Mouse (Mus musculus): ENCODE measurements around the gene Obscn. TPM values are rescaled to one million over a fixed set of nuclear protein-coding genes. Genes with fewer than 3 reads are reported as not detected.

Gene Obscn
- total and polyA plus RNA-seq, 2 experiments from 2014 or later: 0.38 to 2.1 TPM

DNA sequence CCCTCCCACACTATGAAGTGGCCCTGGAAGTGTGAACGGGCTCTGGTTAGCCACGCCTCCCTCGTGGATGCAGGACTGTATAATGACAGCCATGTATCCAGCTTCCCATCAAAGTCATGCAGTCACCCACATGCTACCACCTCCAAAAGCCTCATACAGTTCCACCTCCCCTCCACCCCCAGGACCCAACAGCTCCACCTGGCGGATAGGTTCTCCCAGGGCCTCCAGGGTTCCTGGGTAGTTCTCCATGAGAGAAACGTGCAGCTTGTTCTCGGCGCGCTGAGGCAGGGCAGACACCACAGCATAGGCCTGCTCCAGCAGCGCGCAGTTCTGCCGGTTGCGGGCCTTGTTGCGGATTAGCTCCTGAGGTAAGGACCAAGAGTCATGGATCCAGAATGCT lies 107.2 kb downstream of the Obscn start:
- H3K4me3 ChIP-seq (ENCODE audit: low read depth, low read length): no peak overlapping the region
- H3K9ac ChIP-seq (replicated peaks; ENCODE audit: low read length, poor library complexity, severe bottlenecking): no peak overlapping the region
- TF ChIP-seq CTCF (IDR thresholded peaks at IDR 0.05): no peak
- no peaks in the 10 kb centered on the region for H3K36me3 ChIP-seq (ENCODE audit: insufficient read depth, low read length)
- ATAC-seq (ENCODE audit: low FRiP score): no peak
- H3K27ac ChIP-seq (ENCODE audit: low read depth, low read length): no peak overlapping the region
- H3K4me2 ChIP-seq (ENCODE audit: low read depth, low read length, poor library complexity, severe bottlenecking): no peak overlapping the region
- H3K9me3 ChIP-seq (ENCODE audit: low read length): no peaks in the 10 kb centered on the region
- WGBS: 89% methylated on average over 13 of the region's 13 CpGs
- no peak for DNase-seq (ENCODE audit: low spot score)
- H3K4me1 ChIP-seq (ENCODE audit: insufficient read depth, low read length): no peaks in the 10 kb centered on the region
- no peaks in the 10 kb centered on the region for H3K27me3 ChIP-seq (ENCODE audit: insufficient read depth, low read length)

DNA sequence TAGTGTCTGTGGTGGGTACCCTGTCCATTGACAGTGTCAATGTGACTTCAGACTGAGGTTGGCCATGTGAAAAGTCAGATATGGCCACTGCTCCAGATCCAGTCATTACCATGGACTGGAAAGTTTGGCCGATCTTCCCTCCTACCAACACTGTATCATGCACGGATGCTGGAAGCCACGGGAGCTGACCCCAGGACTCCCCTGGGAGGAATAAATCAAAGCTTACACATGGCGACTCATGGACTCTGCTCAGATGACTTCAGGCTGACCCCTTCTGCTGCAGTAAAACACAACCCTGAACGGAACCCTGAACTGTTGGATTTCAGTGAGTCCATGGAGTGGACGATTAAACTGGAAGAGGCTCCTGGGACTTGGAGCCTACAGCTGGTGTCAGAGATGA lies 109.8 kb downstream of the Obscn start:
- H3K9me3 ChIP-seq (ENCODE audit: low read length): no peaks in the 10 kb centered on the region
- 83% methylated on average over 6 of the region's 6 CpGs for WGBS
- H3K27me3 ChIP-seq (ENCODE audit: insufficient read depth, low read length): no peaks in the 10 kb centered on the region
- H3K9ac ChIP-seq (replicated peaks; ENCODE audit: low read length, poor library complexity, severe bottlenecking): no peak overlapping the region
- no peaks in the 10 kb centered on the region for H3K4me1 ChIP-seq (ENCODE audit: insufficient read depth, low read length)
- no peak overlapping the region for H3K4me2 ChIP-seq (ENCODE audit: low read depth, low read length, poor library complexity, severe bottlenecking)
- no peak for DNase-seq (ENCODE audit: low spot score)
- no peaks in the 10 kb centered on the region for H3K36me3 ChIP-seq (ENCODE audit: insufficient read depth, low read length)
- no peak overlapping the region for H3K4me3 ChIP-seq (ENCODE audit: low read depth, low read length)
- no peak overlapping the region for H3K27ac ChIP-seq (ENCODE audit: low read depth, low read length)
- TF ChIP-seq CTCF (IDR thresholded peaks at IDR 0.05): no peak
- ATAC-seq (ENCODE audit: low FRiP score): no peak

DNA sequence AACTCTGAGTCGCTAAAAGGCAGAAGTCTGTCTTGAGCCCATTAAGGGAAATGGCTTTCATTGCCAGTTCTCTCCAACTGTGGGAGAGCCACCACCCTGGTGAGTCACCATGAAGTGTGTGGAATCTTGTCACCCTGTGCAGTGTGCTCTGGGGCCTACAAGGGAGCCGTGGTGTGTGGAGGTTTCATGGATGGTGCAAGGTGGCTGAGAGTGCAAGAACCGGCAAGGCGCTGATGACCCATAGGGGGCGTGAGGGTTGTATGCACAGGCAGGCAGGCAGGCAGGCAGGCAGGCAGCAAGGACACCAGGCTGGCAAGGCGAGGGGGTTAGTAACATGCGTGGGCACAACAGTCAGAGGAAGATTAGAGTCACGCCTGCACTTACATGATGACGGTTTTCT lies 121.2 kb downstream of the Obscn start:
- ATAC-seq (ENCODE audit: low FRiP score) (no peak), DNase-seq (ENCODE audit: low spot score) (no peak)
- Histone ChIP-seq H3K4me2 (ENCODE audit: low read depth, low read length, poor library complexity, severe bottlenecking) (no peak overlapping the region), H3K9me3 (ENCODE audit: low read length) (no peaks in the 10 kb centered on the region), H3K4me3 (ENCODE audit: low read depth, low read length) (no peak overlapping the region), H3K9ac (replicated peaks; ENCODE audit: low read length, poor library complexity, severe bottlenecking) (no peak overlapping the region), H3K27ac (ENCODE audit: low read depth, low read length) (no peak overlapping the region), H3K27me3 (ENCODE audit: insufficient read depth, low read length) (no peaks in the 10 kb centered on the region), H3K36me3 (ENCODE audit: insufficient read depth, low read length) (no peaks in the 10 kb centered on the region), H3K4me1 (ENCODE audit: insufficient read depth, low read length) (no peaks in the 10 kb centered on the region)
- 37% methylated on average over 9 of the region's 9 CpGs for WGBS
- peak; percentile 49 for TF ChIP-seq CTCF (IDR thresholded peaks at IDR 0.05)

DNA sequence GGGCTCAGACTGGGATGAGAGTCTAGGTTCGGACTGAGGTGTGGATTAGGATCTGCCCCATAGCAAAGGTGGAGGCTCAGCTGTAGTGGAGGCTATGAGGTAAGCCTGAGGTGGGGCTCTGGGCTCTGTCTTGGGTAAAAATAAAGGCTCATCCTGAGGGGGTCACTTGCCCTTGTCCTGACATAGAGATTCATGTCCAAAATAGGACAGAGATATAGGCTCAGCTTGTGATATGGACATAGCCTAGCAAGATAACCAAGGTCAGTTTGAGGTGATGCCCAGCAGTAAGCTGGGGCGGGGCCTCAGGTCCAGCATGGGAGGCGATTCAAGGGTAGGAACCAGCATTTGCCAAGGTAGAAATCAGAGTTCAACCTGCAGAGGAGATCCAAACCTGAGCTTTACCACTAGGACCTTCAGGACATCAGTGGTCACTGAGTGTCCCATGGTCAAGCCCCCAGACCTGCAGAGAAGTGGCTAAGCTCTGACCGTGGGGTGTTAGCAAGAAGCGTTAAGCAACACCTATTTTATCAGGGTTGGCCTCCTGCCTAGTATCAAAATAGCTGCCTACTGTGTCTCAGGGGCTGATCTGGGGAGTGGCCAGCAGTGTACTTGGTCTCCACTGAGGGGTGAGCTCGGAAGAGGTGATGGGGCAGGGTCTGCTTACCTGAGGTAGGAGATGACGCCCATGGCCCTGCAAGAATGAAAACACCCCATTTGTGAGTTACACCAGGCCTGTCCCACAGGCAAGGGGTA lies 133.7 kb downstream of the Obscn start:
- Histone ChIP-seq H3K27me3 (ENCODE audit: insufficient read depth, low read length) (no peaks in the 10 kb centered on the region), H3K27ac (ENCODE audit: low read depth, low read length) (no peak overlapping the region), H3K4me3 (ENCODE audit: low read depth, low read length) (no peak overlapping the region), H3K4me1 (ENCODE audit: insufficient read depth, low read length) (no peaks in the 10 kb centered on the region), H3K36me3 (ENCODE audit: insufficient read depth, low read length) (no peaks in the 10 kb centered on the region), H3K9ac (replicated peaks; ENCODE audit: low read length, poor library complexity, severe bottlenecking) (no peak overlapping the region), H3K9me3 (ENCODE audit: low read length) (no peaks in the 10 kb centered on the region), H3K4me2 (ENCODE audit: low read depth, low read length, poor library complexity, severe bottlenecking) (no peak overlapping the region)
- ATAC-seq (ENCODE audit: low FRiP score) (no peak), DNase-seq (ENCODE audit: low spot score) (no peak)
- no peak for TF ChIP-seq CTCF (IDR thresholded peaks at IDR 0.05)
- 80% methylated on average over 7 of the region's 7 CpGs for WGBS

DNA sequence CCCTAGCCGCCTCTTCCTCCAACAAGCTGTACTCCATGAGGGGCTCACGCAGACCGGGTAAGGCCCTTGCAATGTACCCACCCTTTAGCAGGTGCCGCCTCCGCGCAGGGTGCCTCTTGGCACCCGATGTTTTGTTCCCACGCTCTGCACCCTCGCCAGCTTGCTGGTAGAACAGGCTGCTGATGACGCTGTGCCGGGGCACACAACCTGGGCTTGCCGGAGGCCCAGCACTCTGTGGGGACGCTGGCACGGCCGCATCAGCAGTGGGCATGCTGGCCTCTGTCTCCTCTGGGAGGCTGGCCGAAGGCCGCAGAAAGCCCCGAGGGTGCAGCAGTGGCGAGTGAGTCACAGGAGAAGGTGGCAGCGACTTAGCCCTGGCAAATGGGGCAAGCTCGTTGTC lies 135.6 kb downstream of the Obscn start:
- Histone ChIP-seq H3K9ac (replicated peaks; ENCODE audit: low read length, poor library complexity, severe bottlenecking) (no peak overlapping the region), H3K36me3 (ENCODE audit: insufficient read depth, low read length) (no peaks in the 10 kb centered on the region), H3K4me2 (ENCODE audit: low read depth, low read length, poor library complexity, severe bottlenecking) (no peak overlapping the region), H3K4me3 (ENCODE audit: low read depth, low read length) (no peak overlapping the region), H3K9me3 (ENCODE audit: low read length) (no peaks in the 10 kb centered on the region), H3K27me3 (ENCODE audit: insufficient read depth, low read length) (0 out of 2 replicates have a peak, but pooled peaks cover 5% of the 10 kb centered on the region), H3K27ac (ENCODE audit: low read depth, low read length) (no peak overlapping the region), H3K4me1 (ENCODE audit: insufficient read depth, low read length) (no peaks in the 10 kb centered on the region)
- no peak for TF ChIP-seq CTCF (IDR thresholded peaks at IDR 0.05)
- no peak for DNase-seq (ENCODE audit: low spot score)
- 93% methylated on average over 21 of the region's 21 CpGs for WGBS
- ATAC-seq (ENCODE audit: low FRiP score): no peak

DNA sequence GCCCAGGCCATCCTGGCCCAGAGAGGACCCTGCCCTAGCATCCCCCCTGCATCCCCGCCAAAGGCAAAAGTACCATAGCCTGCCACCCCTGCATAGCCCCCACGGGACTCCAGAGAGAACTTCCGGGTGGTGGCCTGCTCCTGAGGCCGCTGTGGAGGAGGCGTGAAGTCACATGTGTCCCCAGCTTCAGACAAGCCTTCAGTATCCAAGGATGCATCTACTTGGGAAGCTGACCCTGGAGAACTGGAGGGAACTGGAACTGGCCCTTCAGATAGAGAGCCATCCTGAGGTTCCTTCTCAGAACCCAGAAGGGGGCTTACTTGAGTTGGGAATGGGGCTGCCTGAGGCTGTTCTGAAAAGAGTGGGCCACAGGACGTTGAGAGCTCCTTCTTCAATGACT lies 136.4 kb downstream of the Obscn start:
- 0 out of 2 replicates have a peak, but pooled peaks cover 6% of the 10 kb centered on the region for H3K27me3 ChIP-seq (ENCODE audit: insufficient read depth, low read length)
- no peak overlapping the region for H3K4me2 ChIP-seq (ENCODE audit: low read depth, low read length, poor library complexity, severe bottlenecking)
- TF ChIP-seq CTCF (IDR thresholded peaks at IDR 0.05): no peak
- H3K9ac ChIP-seq (replicated peaks; ENCODE audit: low read length, poor library complexity, severe bottlenecking): no peak overlapping the region
- no peak overlapping the region for H3K4me3 ChIP-seq (ENCODE audit: low read depth, low read length)
- no peaks in the 10 kb centered on the region for H3K9me3 ChIP-seq (ENCODE audit: low read length)
- H3K36me3 ChIP-seq (ENCODE audit: insufficient read depth, low read length): no peaks in the 10 kb centered on the region
- DNase-seq (ENCODE audit: low spot score) (no peak), ATAC-seq (ENCODE audit: low FRiP score) (no peak)
- H3K27ac ChIP-seq (ENCODE audit: low read depth, low read length): no peak overlapping the region
- H3K4me1 ChIP-seq (ENCODE audit: insufficient read depth, low read length): no peaks in the 10 kb centered on the region
- WGBS: 83% methylated on average over 6 of the region's 6 CpGs

Measured in midbrain, postnatal 0 days (tissue).